Mouse (Mus musculus) embryonic fibroblast, embryonic 13.5 days (primary cell): ENCODE data around the gene Ppp4c.

Experiments
- CTCF ChIP-seq: IDR thresholded peaks from 2 replicates; pipeline ENCODE4 v1.5.1; 2011; ENCODE audit warnings: mild to moderate bottlenecking, control low read depth, low read length, moderate library complexity, borderline replicate concordance; ENCODE audit not compliant: insufficient read depth
- POLR2A ChIP-seq: IDR thresholded peaks from 2 replicates; pipeline ENCODE4 v1.6.1; 2011; ENCODE audit warnings: low read depth, mild to moderate bottlenecking, control low read depth, low read length, moderate library complexity

DNA sequence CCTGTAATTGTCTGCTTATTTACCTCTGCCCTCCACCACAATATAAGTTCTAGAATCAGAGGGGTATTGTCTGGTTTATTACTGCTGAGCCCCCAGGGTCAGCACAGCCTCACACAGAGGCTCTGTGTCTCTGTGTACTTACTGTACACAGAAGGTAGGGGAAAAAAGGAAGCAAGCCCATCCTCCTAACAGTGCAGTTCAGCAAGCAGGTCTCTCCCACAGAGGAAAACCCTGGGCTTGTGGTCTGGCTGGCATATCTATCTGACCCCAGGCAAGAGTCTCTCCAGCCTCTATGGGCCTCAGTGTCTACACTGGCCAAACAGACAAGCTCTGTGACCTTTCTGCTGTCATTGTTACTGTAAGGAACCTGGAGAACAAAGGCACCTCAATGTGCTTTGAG lies 11.5 kb upstream of the Ppp4c start:
- no peak for TF ChIP-seq CTCF
- no peak for TF ChIP-seq POLR2A
